Mouse (Mus musculus) kidney, embryonic 14.5 days (tissue): Measurements from ENCODE around the gene Lrrc4. TPM values are rescaled to one million over a fixed set of nuclear protein-coding genes. Genes with fewer than 3 reads are reported as not detected.

Source experiments
- ATAC-seq: fragments of 200-750 bp; cut with Nextera tagmentation; 2 replicates; pipeline ENCODE4 v1.8.0; 2017; ENCODE audit warnings: moderate number of reproducible peaks, mild to moderate bottlenecking, moderate TSS enrichment, moderate library complexity; ENCODE audit not compliant: low FRiP score, low TSS enrichment
- H3K27ac ChIP-seq: fragments of 300-500 bp; sonication (generic); 2 replicates; pipeline ENCODE4 v1.5.1; 2014; ENCODE audit warnings: low read depth, mild to moderate bottlenecking, low read length, moderate library complexity, mixed read lengths
- H3K27me3 ChIP-seq: fragments of 300-500 bp; sonication (generic); 2 replicates; pipeline ENCODE4 v1.6.1; 2014; ENCODE audit warnings: mild to moderate bottlenecking, low read length; ENCODE audit not compliant: control insufficient read depth, insufficient read depth
- H3K36me3 ChIP-seq: fragments of 300-500 bp; sonication (generic); 2 replicates; pipeline ENCODE4 v1.6.1; 2014; ENCODE audit warnings: low read length, mixed read lengths; ENCODE audit not compliant: control insufficient read depth, insufficient read depth
- H3K4me1 ChIP-seq: fragments of 300-500 bp; sonication (generic); 2 replicates; pipeline ENCODE4 v1.6.1; 2014; ENCODE audit warnings: low read length, mixed read lengths; ENCODE audit not compliant: control insufficient read depth, insufficient read depth
- H3K4me2 ChIP-seq: fragments of 300-500 bp; sonication (generic); replicated peaks from 2 replicates; pipeline ENCODE4 v1.6.1; 2014; ENCODE audit warnings: low read depth, mild to moderate bottlenecking, low read length
- H3K4me3 ChIP-seq: fragments of 300-500 bp; sonication (generic); 2 replicates; pipeline ENCODE4 v1.5.1; 2014; ENCODE audit warnings: mild to moderate bottlenecking, low read length
- H3K9ac ChIP-seq: fragments of 300-500 bp; sonication (generic); 2 replicates; pipeline ENCODE4 v1.6.1; 2014; ENCODE audit warnings: low read depth, mild to moderate bottlenecking, low read length, moderate library complexity
- H3K9me3 ChIP-seq: fragments of 300-500 bp; sonication (generic); 2 replicates; pipeline ENCODE4 v1.6.1; 2016; ENCODE audit warnings: low read length; ENCODE audit not compliant: control insufficient read depth
- WGBS: fragments of 180-500 bp; shearing (Covaris S2); extraction: QIAGEN DNeasy Blood & Tissue Kit; methylation state at CpG from one replicate; pipeline ENCODE4 v1.1.7; 2014; 5-methylcytosine and 5-hydroxymethylcytosine counted together
- polyA plus RNA-seq: library from polyadenylated mRNA; unstranded; fragments of >200 nt; fragmentation: Nextera tagmentation; extraction: Ambion mirVana; gene quantifications from 2 replicates; pipeline ENCODE4 v1.2.1, GENCODE M21; 2014

Lrrc4 gene
- polyA plus RNA-seq, 1 experiment from 2014 or later = 2.8 TPM

DNA sequence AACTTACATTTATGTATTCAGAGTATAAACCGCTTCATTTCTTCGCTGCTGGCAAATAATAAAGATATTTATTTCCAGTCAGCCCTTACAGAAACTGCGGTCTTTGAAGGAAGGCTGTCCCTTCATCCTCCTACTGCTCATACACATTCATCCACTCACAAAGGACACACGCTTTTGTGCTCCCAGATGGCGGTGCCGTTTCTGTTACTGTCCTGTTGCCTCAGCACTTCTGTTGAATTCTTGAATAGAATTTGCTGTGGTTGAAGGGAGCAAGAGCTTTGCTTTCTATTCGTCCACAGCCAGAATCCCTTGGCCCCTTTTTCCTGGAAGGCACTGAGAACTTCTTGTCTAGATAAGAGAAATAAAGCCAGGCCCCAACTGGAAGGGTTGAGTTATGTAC, 85.7 kb downstream of the Lrrc4 start:
- ATAC-seq = no peak

DNA sequence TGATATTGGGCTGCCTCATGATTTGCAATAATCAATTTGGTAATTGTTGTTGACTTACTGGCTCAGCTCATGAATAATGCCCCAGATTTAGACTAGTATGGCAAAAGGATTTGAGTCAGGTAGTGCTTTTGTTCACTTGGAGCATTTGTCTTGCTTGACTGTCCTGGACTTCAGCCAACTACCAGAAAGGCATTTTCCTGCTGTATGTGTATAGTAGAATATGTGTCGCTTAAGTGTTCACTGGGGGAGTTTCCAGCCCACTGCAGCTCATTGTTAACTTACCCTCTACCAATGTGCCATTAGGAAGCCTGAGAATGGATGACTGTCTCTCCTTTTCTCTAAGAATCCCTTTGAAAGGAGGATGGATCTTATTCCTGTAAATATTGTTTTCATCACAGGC, 88.0 kb downstream of the Lrrc4 start:
- Histone ChIP-seq H3K9ac (no peak overlapping the region), H3K27ac (peak overlapping the region; percentile 56; the same call in 1 of the 2 replicates), H3K4me3 (no peak overlapping the region), H3K36me3 (peaks cover 7% of the 10 kb centered on the region; the same call in 1 of the 2 replicates), H3K27me3 (no peaks in the 10 kb centered on the region), H3K9me3 (no peaks in the 10 kb centered on the region), H3K4me2 (no peak overlapping the region), H3K4me1 (0 out of 2 replicates have a peak, but pooled peaks cover 9% of the 10 kb centered on the region)
- no peak for ATAC-seq
- 52% methylated on average over 1 of the region's 1 CpGs for WGBS

More for the DNA sequence above, 85.7 kb downstream of the Lrrc4 start:
- H3K9ac ChIP-seq = no peak overlapping the region
- H3K4me1 ChIP-seq = 0 out of 2 replicates have a peak, but pooled peaks cover 11% of the 10 kb centered on the region
- H3K9me3 ChIP-seq = no peaks in the 10 kb centered on the region
- H3K4me2 ChIP-seq = no peak overlapping the region
- 95% methylated on average over 7 of the region's 7 CpGs for WGBS
- H3K4me3 ChIP-seq = no peak overlapping the region
- H3K27ac ChIP-seq = no peak overlapping the region
- H3K36me3 ChIP-seq = peaks cover 7% of the 10 kb centered on the region; the same call in 1 of the 2 replicates
- H3K27me3 ChIP-seq = no peaks in the 10 kb centered on the region

DNA sequence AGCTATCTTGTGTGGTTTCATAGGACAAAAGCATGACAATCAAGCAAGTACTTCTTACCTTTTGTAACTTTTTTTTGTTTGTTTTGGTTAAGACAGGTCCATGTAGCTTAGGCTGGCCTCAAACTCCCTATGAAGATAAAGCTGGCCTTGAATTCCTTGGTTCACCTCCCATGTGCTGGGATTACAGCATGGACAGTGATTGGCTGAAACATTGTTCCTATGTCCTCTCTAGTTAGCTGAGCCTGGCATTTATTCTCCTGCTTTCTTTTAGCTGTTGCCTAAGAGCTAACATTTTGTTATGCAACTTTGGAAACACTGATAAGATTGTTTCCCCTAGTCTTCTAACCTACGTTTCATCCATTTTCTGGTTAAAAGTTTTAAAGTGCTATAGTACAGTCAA, 93.9 kb downstream of the Lrrc4 start:
- ATAC-seq = no peak
- Histone ChIP-seq H3K9me3 (no peaks in the 10 kb centered on the region), H3K4me3 (no peak overlapping the region), H3K27ac (no peak overlapping the region), H3K36me3 (no peaks in the 10 kb centered on the region), H3K9ac (no peak overlapping the region), H3K4me1 (0 out of 2 replicates have a peak, but pooled peaks cover 4% of the 10 kb centered on the region), H3K4me2 (no peak overlapping the region), H3K27me3 (no peaks in the 10 kb centered on the region)
- WGBS = 88% methylated on average over 1 of the region's 1 CpGs

- Histone ChIP-seq H3K4me3 (no peak overlapping the region), H3K36me3 (no peaks in the 10 kb centered on the region), H3K9ac (no peak overlapping the region), H3K4me2 (no peak overlapping the region), H3K27me3 (no peaks in the 10 kb centered on the region), H3K27ac (no peak overlapping the region), H3K4me1 (0 out of 2 replicates have a peak, but pooled peaks cover 4% of the 10 kb centered on the region), H3K9me3 (no peaks in the 10 kb centered on the region)
- WGBS = 65% methylated on average over 7 of the region's 7 CpGs
- no peak for ATAC-seq
Measured at GRCm38 (mm10) chr6:28736665-28737064, 94.9 kb downstream of the Lrrc4 start.

GRCm38 (mm10) chr6:28735116-28735515, 96.4 kb downstream of the Lrrc4 start:
- Histone ChIP-seq H3K27me3 (no peaks in the 10 kb centered on the region), H3K36me3 (no peaks in the 10 kb centered on the region), H3K27ac (no peak overlapping the region), H3K4me2 (no peak overlapping the region), H3K4me3 (no peak overlapping the region), H3K9me3 (no peaks in the 10 kb centered on the region), H3K9ac (no peak overlapping the region), H3K4me1 (0 out of 2 replicates have a peak, but pooled peaks cover 4% of the 10 kb centered on the region)
- no peak for ATAC-seq
- 66% methylated on average over 9 of the region's 9 CpGs for WGBS

DNA sequence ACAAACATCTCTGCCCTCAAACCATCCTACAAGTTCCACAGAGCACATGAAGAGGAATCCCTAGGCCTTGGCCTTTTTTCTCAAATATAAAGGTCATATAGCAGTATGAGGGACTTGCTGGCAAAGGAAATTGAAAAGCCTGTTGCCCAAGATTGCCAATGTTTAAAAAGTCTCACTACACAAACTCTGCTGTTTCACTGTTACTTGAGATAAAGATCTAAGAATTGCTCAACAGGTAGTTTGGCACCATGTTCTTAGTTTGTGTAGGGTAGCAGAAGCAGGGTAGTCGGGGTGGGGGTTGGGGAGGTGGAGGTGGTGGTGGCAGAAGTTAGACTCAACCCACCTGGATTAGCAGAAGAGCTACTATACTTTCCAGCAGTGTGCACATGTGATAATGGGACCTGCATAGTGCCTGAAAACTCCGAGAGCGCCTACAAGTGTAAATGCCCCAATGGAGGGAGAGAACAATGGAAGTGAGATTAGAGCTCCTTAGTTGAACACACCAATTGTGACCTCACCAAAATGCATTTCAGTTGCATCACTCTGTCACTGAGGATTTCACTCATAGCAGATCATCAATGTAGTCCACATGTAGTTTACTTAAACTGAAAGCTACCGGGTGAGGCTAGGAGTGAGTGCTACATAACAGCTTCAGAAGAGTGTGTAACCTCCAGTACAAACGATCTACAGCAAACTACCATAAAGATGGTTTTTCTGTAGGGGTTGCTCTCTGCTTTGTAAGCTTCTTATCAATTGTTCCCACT, 97.5 kb downstream of the Lrrc4 start:
- no peak overlapping the region for H3K4me2 ChIP-seq
- H3K4me1 ChIP-seq = peaks cover 11% of the 10 kb centered on the region
- no peak overlapping the region for H3K9ac ChIP-seq
- no peaks in the 10 kb centered on the region for H3K27me3 ChIP-seq
- H3K9me3 ChIP-seq = no peaks in the 10 kb centered on the region
- H3K27ac ChIP-seq = no peak overlapping the region
- ATAC-seq = no peak
- 82% methylated on average over 5 of the region's 5 CpGs for WGBS
- no peak overlapping the region for H3K4me3 ChIP-seq
- H3K36me3 ChIP-seq = no peaks in the 10 kb centered on the region

DNA sequence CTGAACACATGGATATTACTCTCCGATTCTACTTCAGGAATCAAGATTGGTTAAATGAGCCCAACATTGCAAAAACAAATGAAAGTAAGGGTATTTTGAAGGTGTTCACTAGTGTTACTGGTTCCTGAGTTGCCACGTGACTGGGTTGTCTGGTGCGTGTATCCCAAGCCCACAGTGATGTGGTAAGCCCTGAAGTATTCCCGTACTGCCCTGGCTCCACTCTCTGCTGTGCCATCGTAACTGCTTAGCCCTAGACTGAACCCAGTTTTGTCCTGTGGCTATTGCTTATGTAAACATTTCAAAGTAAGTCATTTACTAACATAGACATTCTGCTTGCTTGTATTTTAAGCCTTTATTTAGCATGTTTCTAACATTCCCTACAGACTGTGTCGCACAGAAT, 100.3 kb downstream of the Lrrc4 start:
- Histone ChIP-seq H3K4me3 (no peak overlapping the region), H3K36me3 (no peaks in the 10 kb centered on the region), H3K4me2 (no peak overlapping the region), H3K27me3 (no peaks in the 10 kb centered on the region), H3K4me1 (peaks cover 12% of the 10 kb centered on the region), H3K9ac (no peak overlapping the region), H3K27ac (no peak overlapping the region), H3K9me3 (no peaks in the 10 kb centered on the region)
- no peak for ATAC-seq
- WGBS = 91% methylated on average over 6 of the region's 6 CpGs

DNA sequence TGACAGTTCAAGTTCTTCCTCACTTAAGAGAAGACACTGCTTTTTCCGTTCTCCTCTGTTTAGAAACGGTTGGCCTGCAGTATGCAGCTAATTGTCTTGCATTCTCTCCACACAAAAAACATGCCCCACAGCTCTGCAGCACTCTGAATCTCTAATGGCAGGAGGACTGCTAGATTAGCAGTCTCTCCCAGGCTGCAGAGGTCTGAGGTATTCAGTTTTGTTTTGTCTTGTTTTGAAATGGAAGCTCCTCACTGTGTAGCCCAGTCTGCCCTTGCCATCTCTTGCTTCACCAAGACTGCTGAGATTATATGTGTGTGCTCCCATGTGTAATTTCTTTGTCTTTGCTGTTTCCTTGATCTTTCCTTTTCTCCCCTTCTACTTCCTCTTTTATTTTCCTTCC, 101.9 kb downstream of the Lrrc4 start:
- Histone ChIP-seq H3K27ac (no peak overlapping the region), H3K9me3 (no peaks in the 10 kb centered on the region), H3K4me1 (peaks cover 12% of the 10 kb centered on the region), H3K27me3 (no peaks in the 10 kb centered on the region), H3K4me3 (no peak overlapping the region), H3K4me2 (no peak overlapping the region), H3K9ac (no peak overlapping the region), H3K36me3 (peaks cover 4% of the 10 kb centered on the region; the same call in 1 of the 2 replicates)
- WGBS = 63% methylated on average over 2 of the region's 2 CpGs
- ATAC-seq = no peak

DNA sequence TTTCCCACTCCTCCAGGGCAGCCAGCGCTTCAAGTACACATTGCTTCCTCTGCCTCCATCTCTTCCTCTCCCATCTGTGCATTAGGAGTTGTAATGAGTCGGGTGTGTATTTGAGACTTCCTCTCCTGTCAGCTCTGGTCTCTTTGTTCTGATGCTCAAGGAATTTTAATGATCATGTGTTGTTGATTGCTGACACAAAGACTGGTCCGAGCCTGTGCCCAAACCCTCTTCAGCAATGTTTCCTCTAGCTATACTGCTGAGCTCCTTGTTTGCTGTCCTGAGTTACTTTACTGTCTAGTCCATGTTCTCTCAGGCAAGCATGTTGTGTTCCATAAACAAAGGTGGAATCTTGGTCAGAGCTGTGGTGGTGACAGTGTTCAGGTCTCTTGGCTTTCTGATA, 102.3 kb downstream of the Lrrc4 start:
- ATAC-seq = no peak
- Histone ChIP-seq H3K4me2 (no peak overlapping the region), H3K27me3 (no peaks in the 10 kb centered on the region), H3K27ac (no peak overlapping the region), H3K9me3 (no peaks in the 10 kb centered on the region), H3K4me3 (no peak overlapping the region), H3K4me1 (peaks cover 11% of the 10 kb centered on the region), H3K9ac (no peak overlapping the region), H3K36me3 (peaks cover 4% of the 10 kb centered on the region; the same call in 1 of the 2 replicates)
- 42% methylated on average over 3 of the region's 3 CpGs for WGBS
